Mouse (Mus musculus) embryonic facial prominence, embryonic 13.5 days (tissue): Measurements from ENCODE around the gene Rpl15. TPM values are rescaled to one million over a fixed set of nuclear protein-coding genes. Genes with fewer than 3 reads are reported as not detected.
"Not testable (repeated sequence)": the region's sequence is repeated elsewhere in the genome, so short reads cannot be mapped to it uniquely, and the experiment has no call there.

Source experiments
- ATAC-seq: fragments of 200-750 bp; cut with Nextera tagmentation; 2 replicates; pipeline ENCODE4 v1.8.0; 2017; ENCODE audit warnings: low read depth; ENCODE audit not compliant: insufficient number of reproducible peaks, insufficient read depth, low FRiP score, low TSS enrichment
- H3K27ac ChIP-seq: fragments of 300-500 bp; sonication (generic); 2 replicates; pipeline ENCODE4 v1.5.1; 2015; ENCODE audit warnings: moderate library complexity, mild to moderate bottlenecking, inconsistent platforms
- H3K27me3 ChIP-seq: fragments of 300-500 bp; sonication (generic); 2 replicates; pipeline ENCODE4 v1.6.1; 2015; ENCODE audit warnings: mild to moderate bottlenecking, inconsistent platforms
- H3K36me3 ChIP-seq: fragments of 300-500 bp; sonication (generic); 2 replicates; pipeline ENCODE4 v1.6.1; 2015; ENCODE audit warnings: mild to moderate bottlenecking, inconsistent platforms
- H3K4me1 ChIP-seq: fragments of 300-500 bp; sonication (generic); 2 replicates; pipeline ENCODE4 v1.6.1; 2015; ENCODE audit warnings: inconsistent platforms
- H3K4me2 ChIP-seq: fragments of 300-500 bp; sonication (generic); 2 replicates; pipeline ENCODE4 v1.6.1; 2015; ENCODE audit warnings: moderate library complexity, mild to moderate bottlenecking, inconsistent platforms
- H3K4me3 ChIP-seq: fragments of 300-500 bp; sonication (generic); 2 replicates; pipeline ENCODE4 v1.5.1; 2015; ENCODE audit warnings: mild to moderate bottlenecking, inconsistent platforms
- H3K9ac ChIP-seq: fragments of 300-500 bp; sonication (generic); 2 replicates; pipeline ENCODE4 v1.6.1; 2015; ENCODE audit warnings: mild to moderate bottlenecking, inconsistent platforms
- H3K9me3 ChIP-seq: fragments of 300-500 bp; sonication (generic); 2 replicates; pipeline ENCODE4 v1.6.1; 2016; ENCODE audit warnings: inconsistent platforms
- WGBS: fragments of 180-500 bp; shearing (Covaris S2); methylation state at CpG from one replicate; pipeline ENCODE4 v1.1.7; 2015; ENCODE audit warnings: mixed read lengths; 5-methylcytosine and 5-hydroxymethylcytosine counted together
- polyA plus RNA-seq: library from polyadenylated mRNA; unstranded; fragments of >200 nt; fragmentation: Nextera tagmentation; extraction: Ambion mirVana; gene quantifications from 2 replicates; pipeline ENCODE4 v1.2.1, GENCODE M21; 2015

Gene Rpl15
- polyA plus RNA-seq, 1 experiment from 2014 or later, result 439 TPM

GRCm38 (mm10) chr14:18225431-18225830, 45.8 kb downstream of the Rpl15 start:
- not testable (repeated sequence) for ATAC-seq, H3K9ac ChIP-seq
- WGBS, result 96% methylated on average over 11 of the region's 11 CpGs

GRCm38 (mm10) chr14:18221977-18222376, 49.2 kb downstream of the Rpl15 start:
- Histone ChIP-seq H3K4me3 (no peak overlapping the region), H3K36me3 (no peaks in the 10 kb centered on the region), H3K9ac (no peak overlapping the region), H3K27me3 (no peaks in the 10 kb centered on the region), H3K4me2 (no peak overlapping the region), H3K27ac (no peak overlapping the region), H3K9me3 (no peaks in the 10 kb centered on the region), H3K4me1 (no peaks in the 10 kb centered on the region)
- 92% methylated on average over 6 of the region's 6 CpGs for WGBS
- no peak for ATAC-seq

More at GRCm38 (mm10) chr14:18225431-18225830, 45.8 kb downstream of the Rpl15 start:
- H3K4me3 ChIP-seq, H3K4me2 ChIP-seq, H3K27ac ChIP-seq, H3K27me3 ChIP-seq, H3K4me1 ChIP-seq, H3K36me3 ChIP-seq, H3K9me3 ChIP-seq: not testable (repeated sequence)

Other genes starting within 250 kb of the Rpl15 start
- gene Nr1d2, start 32.3 kb downstream of the Rpl15 start, polyA plus RNA-seq, result 6.9 and 7.9 TPM in 2 replicates
- gene Nkiras1, start 255 bp downstream of the Rpl15 start, polyA plus RNA-seq, result 19.1 and 23.4 TPM in 2 replicates
- 156 and 158 TPM in 2 replicates for gene Ube2e1, start 60.5 kb upstream of the Rpl15 start, polyA plus RNA-seq